Mouse (Mus musculus) kidney, adult 2 months (tissue): ENCODE data around the gene Mthfd1.

Source experiments
- CTCF ChIP-seq: fragments of 200-500 bp; conservative IDR thresholded peaks from 2 replicates; pipeline ENCODE4 v1.5.1; 2011; ENCODE audit warnings: low read depth, mild to moderate bottlenecking, control low read depth, low read length, moderate library complexity, mixed read lengths; ENCODE audit not compliant: insufficient read depth, insufficient read length
- POLR2A ChIP-seq: fragments of 200-500 bp; IDR thresholded peaks from one replicate; pipeline ENCODE4 v1.6.1; 2011; ENCODE audit warnings: low read depth, low read length, control low read depth

DNA sequence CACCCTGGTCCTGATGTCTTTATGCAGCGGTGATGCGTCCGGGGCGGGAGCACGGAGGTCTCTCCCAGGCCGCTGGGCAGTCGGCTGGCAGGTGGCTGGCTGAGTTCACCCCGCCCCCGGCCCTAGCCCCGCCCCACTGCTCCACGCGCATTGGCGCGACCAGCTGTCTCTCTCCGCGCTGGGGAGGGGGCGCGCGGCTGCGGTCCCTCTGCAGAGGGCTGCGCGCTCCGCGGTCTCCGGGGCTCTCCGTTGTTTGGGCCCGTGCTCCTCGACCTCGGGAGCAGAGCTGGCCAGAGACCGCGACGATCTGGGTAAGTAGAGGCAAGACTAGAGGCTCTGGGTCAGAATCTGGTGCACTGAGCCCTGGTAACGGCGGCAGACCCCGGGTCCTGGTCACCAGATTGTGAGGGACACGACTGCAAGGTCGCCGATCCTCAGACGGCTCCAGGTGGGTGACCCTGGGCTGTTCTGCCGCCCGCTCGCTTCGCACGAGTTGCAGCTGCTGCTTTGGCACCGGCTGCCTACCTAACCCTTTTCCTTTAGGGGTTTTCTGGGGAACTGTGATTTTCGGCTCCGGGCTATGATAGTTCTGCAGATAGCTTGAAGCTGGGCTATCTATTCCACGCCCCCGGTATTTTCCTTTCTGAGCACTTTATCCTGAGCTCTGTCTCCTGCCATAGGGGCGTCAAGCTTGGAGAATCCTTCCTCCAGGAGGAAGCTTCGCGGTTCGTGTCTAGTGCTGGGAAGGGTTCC, 69.8 kb downstream of the Mthfd1 start, which contains the start of gene Akap5:
- TF ChIP-seq POLR2A (no peak), CTCF (no peak)
